Mouse (Mus musculus) forebrain, embryonic 12.5 days (tissue): Measurements from ENCODE around the gene Plxdc2. TPM values are rescaled to one million over a fixed set of nuclear protein-coding genes. Genes with fewer than 3 reads are reported as not detected.

Experiments
- ATAC-seq: fragments of 200-750 bp; cut with Nextera tagmentation; 2 replicates; pipeline ENCODE4 v1.8.0; 2017; ENCODE audit warnings: moderate TSS enrichment; ENCODE audit not compliant: low FRiP score
- H3K27ac ChIP-seq: fragments of 300-500 bp; sonication (generic); 2 replicates; pipeline ENCODE4 v1.5.1; 2016; ENCODE audit warnings: mild to moderate bottlenecking
- H3K27me3 ChIP-seq: fragments of 300-500 bp; sonication (generic); 2 replicates; pipeline ENCODE4 v1.6.1; 2016; ENCODE audit warnings: mild to moderate bottlenecking
- H3K36me3 ChIP-seq: fragments of 300-500 bp; sonication (generic); replicated peaks from 2 replicates; pipeline ENCODE4 v1.6.1; 2016; ENCODE audit warnings: mild to moderate bottlenecking
- H3K4me1 ChIP-seq: fragments of 300-500 bp; sonication (generic); 2 replicates; pipeline ENCODE4 v1.6.1; 2016
- H3K4me2 ChIP-seq: fragments of 300-500 bp; sonication (generic); 2 replicates; pipeline ENCODE4 v1.6.1; 2016; ENCODE audit warnings: mild to moderate bottlenecking, moderate library complexity
- H3K4me3 ChIP-seq: fragments of 300-500 bp; sonication (generic); replicated peaks from 2 replicates; pipeline ENCODE4 v1.5.1; 2016; ENCODE audit warnings: mild to moderate bottlenecking
- H3K9ac ChIP-seq: fragments of 300-500 bp; sonication (generic); 2 replicates; pipeline ENCODE4 v1.6.1; 2016; ENCODE audit warnings: mild to moderate bottlenecking
- H3K9me3 ChIP-seq: fragments of 300-500 bp; sonication (generic); 2 replicates; pipeline ENCODE4 v1.6.1; 2016
- whole genome bisulfite sequencing: fragments of 180-500 bp; shearing (Covaris S2); methylation state at CpG from one replicate; pipeline ENCODE4 v1.1.7; 2016; 5-methylcytosine and 5-hydroxymethylcytosine counted together
- polyA plus RNA-seq: library from polyadenylated mRNA; unstranded; fragments of >200 nt; fragmentation: Nextera tagmentation; extraction: Ambion mirVana; gene quantifications from 2 replicates; pipeline ENCODE4 v1.2.1, GENCODE M21; 2016

The Plxdc2 gene
- polyA plus RNA-seq, 1 experiment from 2014 or later: 14.3 TPM

DNA sequence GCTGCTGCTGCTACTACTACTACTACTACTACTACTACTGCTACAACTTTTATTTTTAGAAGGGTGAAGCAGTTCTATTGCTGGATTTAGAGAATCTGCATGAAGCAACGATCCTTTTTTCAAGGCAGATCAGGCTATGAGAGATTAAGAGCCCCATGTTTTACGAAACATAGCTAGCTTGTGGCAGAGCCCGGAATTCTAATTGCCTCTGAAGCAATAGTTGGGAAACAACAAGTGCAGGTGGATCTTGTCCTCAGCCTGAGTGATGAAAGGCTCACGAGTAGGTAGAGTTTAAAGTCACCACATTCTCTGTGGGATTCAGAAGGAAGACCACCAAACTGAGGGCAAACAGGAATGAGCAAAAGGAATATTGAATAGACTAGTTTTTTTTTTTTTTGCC is 91.8 kb downstream of the Plxdc2 start:
- H3K9me3 ChIP-seq: no peaks in the 10 kb centered on the region
- no peaks in the 10 kb centered on the region for H3K27me3 ChIP-seq
- WGBS: 82% methylated on average over 4 of the region's 4 CpGs
- H3K4me2 ChIP-seq: no peak overlapping the region
- no peaks in the 10 kb centered on the region for H3K36me3 ChIP-seq
- ATAC-seq: no peak
- H3K27ac ChIP-seq: no peak overlapping the region
- H3K4me3 ChIP-seq: no peak overlapping the region
- peaks cover 9% of the 10 kb centered on the region for H3K4me1 ChIP-seq
- no peak overlapping the region for H3K9ac ChIP-seq

DNA sequence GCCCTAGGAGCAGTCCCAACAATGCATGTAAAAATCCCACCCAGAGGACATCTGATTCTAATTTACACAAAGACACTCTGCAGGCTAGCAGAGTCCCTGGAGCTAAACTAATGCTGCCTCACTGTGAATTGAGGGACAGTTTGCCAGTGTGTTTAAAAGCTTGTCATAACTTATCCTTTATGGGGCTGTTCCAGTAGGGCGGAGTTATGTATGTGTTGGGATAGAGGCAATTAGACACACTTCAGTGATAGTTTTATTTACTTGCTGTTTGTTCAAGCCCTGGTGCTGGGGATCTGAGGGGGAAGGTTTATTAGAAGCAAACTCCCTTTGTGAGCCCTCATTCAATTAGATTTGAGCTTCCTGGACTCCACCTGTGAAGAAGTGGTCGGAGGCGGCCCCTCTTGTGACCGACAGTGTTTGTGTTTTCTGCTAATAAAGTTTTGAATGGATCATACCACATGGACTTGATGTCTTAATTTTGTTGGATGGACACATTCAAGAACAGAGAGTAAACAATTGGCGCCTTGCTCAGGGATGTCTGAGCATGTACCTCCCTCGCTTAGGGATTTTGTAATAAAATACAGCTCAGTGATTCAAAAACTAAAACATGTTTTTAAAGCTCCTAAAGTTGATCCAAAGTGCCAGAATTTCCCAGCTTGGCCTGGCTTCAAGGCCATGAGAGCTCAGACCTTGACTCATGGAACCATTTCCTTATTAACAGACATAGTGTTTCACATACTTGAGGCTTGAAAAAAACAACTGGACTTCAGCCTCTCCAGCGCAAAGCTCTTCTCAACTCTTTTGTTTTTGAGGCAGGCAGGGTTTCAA is 94.9 kb downstream of the Plxdc2 start:
- H3K27ac ChIP-seq: no peak overlapping the region
- H3K9ac ChIP-seq: no peak overlapping the region
- H3K36me3 ChIP-seq: no peaks in the 10 kb centered on the region
- H3K4me1 ChIP-seq: peaks cover 9% of the 10 kb centered on the region
- H3K9me3 ChIP-seq: no peaks in the 10 kb centered on the region
- 21% methylated on average over 7 of the region's 7 CpGs for WGBS
- no peaks in the 10 kb centered on the region for H3K27me3 ChIP-seq
- H3K4me2 ChIP-seq: no peak overlapping the region
- no peak overlapping the region for H3K4me3 ChIP-seq
- ATAC-seq: peak; percentile 65; the same call in 1 of the 2 replicates

DNA sequence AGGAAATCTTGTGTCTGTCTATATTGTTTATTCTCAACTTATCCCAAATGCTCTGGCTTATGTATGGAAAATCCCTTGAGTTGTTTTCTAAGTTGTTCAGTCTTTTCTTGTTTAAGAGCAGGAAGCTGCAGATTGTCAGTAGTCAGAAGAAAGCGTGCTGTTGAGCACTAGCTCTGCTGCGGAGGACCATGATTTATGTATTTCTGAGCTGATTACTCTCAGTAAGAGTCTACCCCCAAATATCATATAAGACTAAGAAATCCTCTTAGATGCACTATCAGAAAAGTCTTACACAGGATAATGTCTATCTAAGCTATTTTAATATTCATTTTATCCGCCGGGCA is 95.5 kb downstream of the Plxdc2 start:
- Histone ChIP-seq H3K27me3 (no peaks in the 10 kb centered on the region), H3K4me2 (no peak overlapping the region), H3K9ac (no peak overlapping the region), H3K27ac (no peak overlapping the region), H3K9me3 (no peaks in the 10 kb centered on the region), H3K4me3 (no peak overlapping the region), H3K36me3 (no peaks in the 10 kb centered on the region), H3K4me1 (peaks cover 9% of the 10 kb centered on the region)
- ATAC-seq: no peak
- WGBS: 89% methylated on average over 4 of the region's 4 CpGs

DNA sequence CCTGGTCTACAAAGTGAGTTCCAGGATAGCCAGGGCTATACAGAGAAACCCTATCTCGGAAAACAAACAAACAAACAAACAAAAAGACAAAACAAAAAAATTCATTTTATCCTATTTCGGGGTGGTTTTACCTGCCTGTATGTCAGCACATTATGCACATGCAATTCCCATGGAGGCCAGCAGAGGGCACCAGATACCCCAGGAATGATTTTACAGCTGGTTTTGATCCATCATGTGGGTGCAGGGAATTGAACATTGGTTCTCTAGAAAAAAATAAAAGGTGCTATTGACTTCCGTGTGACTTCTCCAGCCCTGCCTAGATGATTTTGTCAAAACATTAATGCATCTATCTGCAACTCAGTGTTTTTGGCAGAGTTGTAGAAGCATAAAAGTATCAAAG is 96.0 kb downstream of the Plxdc2 start:
- WGBS: 93% methylated on average over 3 of the region's 3 CpGs
- Histone ChIP-seq H3K4me1 (peaks cover 9% of the 10 kb centered on the region), H3K9ac (no peak overlapping the region), H3K4me3 (no peak overlapping the region), H3K27me3 (no peaks in the 10 kb centered on the region), H3K36me3 (no peaks in the 10 kb centered on the region), H3K4me2 (no peak overlapping the region), H3K9me3 (no peaks in the 10 kb centered on the region), H3K27ac (no peak overlapping the region)
- no peak for ATAC-seq

DNA sequence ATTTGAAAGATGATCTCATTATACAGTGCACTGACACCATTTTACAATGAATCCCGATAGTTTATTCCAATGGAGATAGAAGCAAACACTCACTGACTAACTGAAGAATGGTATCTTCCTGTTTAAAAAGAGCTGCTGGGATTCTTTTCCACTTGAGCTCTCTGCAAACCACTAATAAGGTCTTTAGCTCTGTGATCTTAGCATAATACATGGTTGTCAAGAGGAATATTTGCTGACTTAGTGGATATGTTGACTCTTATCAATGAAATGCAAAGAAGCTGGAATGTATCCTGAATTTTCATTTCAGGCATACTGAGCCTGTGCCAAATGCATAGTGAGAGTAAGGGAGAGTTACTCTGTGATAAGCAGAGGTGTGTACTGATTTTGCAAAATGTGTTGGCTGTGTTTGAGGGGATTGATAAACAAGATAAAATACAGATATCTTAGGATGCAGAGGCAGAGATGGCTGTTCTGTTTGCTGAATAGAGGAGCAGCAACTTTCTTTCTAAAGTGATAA is 100.2 kb downstream of the Plxdc2 start:
- Histone ChIP-seq H3K9ac (no peak overlapping the region), H3K4me1 (peaks cover 1% of the 10 kb centered on the region; the same call in 1 of the 2 replicates), H3K36me3 (no peaks in the 10 kb centered on the region), H3K27me3 (no peaks in the 10 kb centered on the region), H3K9me3 (no peaks in the 10 kb centered on the region), H3K4me2 (no peak overlapping the region), H3K27ac (no peak overlapping the region), H3K4me3 (no peak overlapping the region)
- 93% methylated on average over 1 of the region's 1 CpGs for WGBS
- ATAC-seq: no peak

DNA sequence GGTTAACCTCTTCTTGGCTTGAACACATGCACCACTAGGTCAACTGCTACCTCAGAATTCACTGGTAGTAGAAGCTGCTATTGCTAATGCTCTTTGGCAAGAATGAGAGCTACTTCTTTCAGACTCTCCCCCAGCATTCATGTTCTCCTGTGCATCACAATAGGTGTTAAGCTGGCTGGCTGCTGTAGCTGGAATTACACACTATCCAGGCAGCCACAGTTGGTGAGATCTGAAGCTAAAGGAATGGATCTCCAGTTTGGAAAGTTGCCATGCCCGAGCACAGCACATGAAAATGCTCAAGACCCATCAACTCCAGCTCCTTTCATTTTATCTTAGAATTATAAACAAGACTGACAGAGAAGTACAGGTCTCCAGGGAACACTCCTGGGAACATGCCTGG is 103.4 kb downstream of the Plxdc2 start:
- Histone ChIP-seq H3K27me3 (no peaks in the 10 kb centered on the region), H3K4me2 (no peak overlapping the region), H3K36me3 (no peaks in the 10 kb centered on the region), H3K4me1 (no peaks in the 10 kb centered on the region; the same call in 1 of the 2 replicates), H3K27ac (no peak overlapping the region), H3K9me3 (no peaks in the 10 kb centered on the region), H3K4me3 (no peak overlapping the region), H3K9ac (no peak overlapping the region)
- no peak for ATAC-seq
- 73% methylated on average over 1 of the region's 1 CpGs for WGBS

DNA sequence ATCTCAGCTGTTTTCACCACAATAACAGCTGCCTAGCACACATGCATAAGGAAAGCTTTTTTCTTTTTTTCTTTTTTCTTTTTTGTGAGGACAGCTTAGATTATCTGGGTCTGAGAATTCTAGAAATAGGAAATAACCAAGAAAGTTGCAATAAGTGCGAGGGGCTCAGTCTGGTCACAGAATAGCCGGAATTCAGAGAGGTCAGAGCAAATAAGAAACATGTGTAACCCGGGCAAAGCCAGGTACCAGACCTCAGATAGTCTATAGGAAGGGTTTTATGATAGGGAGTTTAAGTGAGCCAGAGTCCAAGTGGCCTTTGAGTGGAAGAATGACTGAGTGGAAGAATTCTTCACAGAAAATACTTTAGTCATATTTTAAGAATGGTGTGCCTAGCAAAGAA is 114.0 kb downstream of the Plxdc2 start:
- no peaks in the 10 kb centered on the region for H3K36me3 ChIP-seq
- H3K9ac ChIP-seq: no peak overlapping the region
- no peak overlapping the region for H3K4me2 ChIP-seq
- H3K4me3 ChIP-seq: no peak overlapping the region
- no peaks in the 10 kb centered on the region for H3K9me3 ChIP-seq
- no peaks in the 10 kb centered on the region for H3K4me1 ChIP-seq
- H3K27ac ChIP-seq: no peak overlapping the region
- H3K27me3 ChIP-seq: no peaks in the 10 kb centered on the region
- ATAC-seq: no peak
- 76% methylated on average over 3 of the region's 3 CpGs for WGBS

DNA sequence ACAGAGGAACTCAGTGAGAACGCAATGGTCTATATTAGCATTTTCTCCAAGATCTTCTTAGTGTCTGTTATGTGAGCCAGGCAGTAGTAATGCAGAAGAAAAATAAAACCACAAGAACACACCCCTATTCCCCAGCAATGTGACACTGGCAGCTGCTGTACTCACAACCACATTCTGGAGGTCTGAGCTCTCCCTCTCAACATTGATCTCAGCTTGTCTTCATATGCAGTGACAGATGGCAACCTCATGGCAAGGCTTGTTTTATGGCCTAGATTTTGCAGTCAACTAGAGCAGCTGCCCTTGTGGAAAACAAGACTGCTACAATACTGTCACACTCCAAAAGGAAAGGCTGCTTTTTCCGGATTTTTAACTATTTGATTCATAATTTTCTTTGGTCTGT is 127.8 kb downstream of the Plxdc2 start:
- Histone ChIP-seq H3K4me3 (no peak overlapping the region), H3K9me3 (no peaks in the 10 kb centered on the region), H3K36me3 (no peaks in the 10 kb centered on the region), H3K27me3 (no peaks in the 10 kb centered on the region), H3K9ac (no peak overlapping the region), H3K4me1 (no peaks in the 10 kb centered on the region), H3K27ac (no peak overlapping the region), H3K4me2 (no peak overlapping the region)
- WGBS: 86% methylated on average over 2 of the region's 2 CpGs
- ATAC-seq: no peak

DNA sequence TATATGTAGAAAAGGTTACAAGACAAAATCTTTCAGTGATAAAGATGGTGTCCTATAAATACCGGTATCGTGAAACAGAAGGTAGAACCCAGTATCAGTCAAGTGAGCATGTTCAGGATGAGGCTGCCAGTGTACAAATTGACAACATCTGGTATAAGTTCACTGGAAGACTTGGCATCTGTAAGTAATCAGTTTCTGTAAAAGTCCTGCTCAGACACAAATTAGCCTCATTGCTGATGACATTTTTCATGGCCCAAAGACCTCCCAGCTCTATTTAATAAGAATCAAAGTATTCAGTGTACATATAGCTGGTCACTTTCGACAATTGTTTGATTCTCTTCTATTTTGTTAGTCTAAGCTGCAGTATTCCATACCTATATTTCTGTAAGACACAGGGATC is 129.9 kb downstream of the Plxdc2 start:
- no peak overlapping the region for H3K4me3 ChIP-seq
- H3K9me3 ChIP-seq: no peaks in the 10 kb centered on the region
- H3K4me2 ChIP-seq: no peak overlapping the region
- H3K27me3 ChIP-seq: no peaks in the 10 kb centered on the region
- no peak overlapping the region for H3K9ac ChIP-seq
- ATAC-seq: no peak
- H3K4me1 ChIP-seq: no peaks in the 10 kb centered on the region
- 83% methylated on average over 3 of the region's 3 CpGs for WGBS
- H3K27ac ChIP-seq: no peak overlapping the region
- no peaks in the 10 kb centered on the region for H3K36me3 ChIP-seq

DNA sequence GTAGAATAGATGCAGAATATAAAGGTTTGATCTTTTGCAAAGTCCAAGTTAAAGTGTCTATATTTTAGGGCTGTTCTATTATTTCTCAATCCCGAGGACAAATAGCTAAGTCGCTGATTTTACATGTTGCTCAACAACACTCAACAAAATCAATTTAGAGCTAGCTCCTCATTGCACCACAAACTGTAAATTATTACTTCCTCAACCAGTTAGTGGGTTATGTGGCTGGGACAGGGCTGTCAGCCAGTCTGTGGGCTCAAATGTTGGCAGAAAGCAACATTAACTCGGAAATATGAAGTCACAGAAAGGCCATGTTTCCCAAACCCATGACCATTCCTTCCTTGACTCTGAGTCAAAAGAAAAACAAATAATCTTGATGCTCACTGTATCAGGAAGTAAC is 135.1 kb downstream of the Plxdc2 start:
- 83% methylated on average over 3 of the region's 3 CpGs for WGBS
- Histone ChIP-seq H3K27ac (no peak overlapping the region), H3K9me3 (no peaks in the 10 kb centered on the region), H3K4me2 (no peak overlapping the region), H3K4me3 (no peak overlapping the region), H3K36me3 (no peaks in the 10 kb centered on the region), H3K4me1 (no peaks in the 10 kb centered on the region), H3K27me3 (no peaks in the 10 kb centered on the region), H3K9ac (no peak overlapping the region)
- ATAC-seq: no peak

DNA sequence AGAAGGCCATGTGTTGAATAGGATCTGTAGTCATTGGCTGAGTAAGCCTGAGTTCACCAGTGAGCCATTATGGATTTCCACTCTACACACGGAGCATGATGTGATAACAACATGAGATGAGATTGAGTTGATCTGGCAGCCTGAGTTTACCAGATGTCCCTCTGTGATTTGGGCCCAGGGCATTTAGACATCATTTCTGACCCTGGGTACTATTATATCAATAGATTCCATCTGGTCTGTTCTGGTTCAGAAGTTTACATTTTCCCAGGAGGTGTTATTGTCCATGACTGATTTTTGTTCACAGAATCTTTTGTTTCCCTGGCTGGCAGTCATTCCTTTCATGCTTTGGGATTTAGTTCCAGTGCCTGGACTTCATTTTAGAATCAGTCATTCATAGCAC is 146.7 kb downstream of the Plxdc2 start:
- ATAC-seq: no peak
- H3K27ac ChIP-seq: no peak overlapping the region
- H3K27me3 ChIP-seq: no peaks in the 10 kb centered on the region
- no peaks in the 10 kb centered on the region for H3K4me1 ChIP-seq
- H3K36me3 ChIP-seq: no peaks in the 10 kb centered on the region
- no peaks in the 10 kb centered on the region for H3K9me3 ChIP-seq
- no peak overlapping the region for H3K9ac ChIP-seq
- WGBS: 68% methylated on average over 1 of the region's 1 CpGs
- no peak overlapping the region for H3K4me3 ChIP-seq
- H3K4me2 ChIP-seq: no peak overlapping the region

DNA sequence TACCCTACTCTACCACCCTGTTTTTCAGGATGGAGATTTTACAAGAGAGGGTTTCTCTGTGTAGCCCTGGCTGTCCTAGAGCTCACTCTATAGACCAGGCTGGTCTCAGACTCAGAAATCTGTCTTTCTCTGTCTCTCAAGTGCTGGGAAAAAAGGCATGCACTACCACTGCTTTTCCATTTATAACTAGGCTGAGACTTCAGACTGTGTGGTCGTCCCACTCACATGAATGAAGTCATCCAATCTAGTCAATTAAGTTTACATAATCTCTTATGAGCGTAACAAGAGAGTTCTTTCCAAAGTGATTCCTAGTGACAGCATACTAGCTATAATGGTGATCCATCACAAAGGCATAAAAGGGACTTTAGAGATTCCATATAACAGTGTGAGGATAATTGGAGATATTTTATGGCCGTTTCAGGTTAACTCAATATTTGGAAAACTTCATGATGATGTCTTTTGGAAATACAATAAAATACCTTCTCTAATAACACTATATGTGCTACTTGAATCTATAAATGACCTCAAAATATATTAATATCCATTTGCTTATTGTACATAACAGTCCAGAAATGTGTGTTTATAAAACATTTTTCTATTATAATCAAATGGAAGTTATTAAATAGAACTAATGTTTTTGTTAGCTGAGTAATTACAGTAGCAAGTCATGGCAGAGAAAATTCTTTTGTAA is 151.6 kb downstream of the Plxdc2 start:
- Histone ChIP-seq H3K36me3 (no peaks in the 10 kb centered on the region), H3K4me3 (no peak overlapping the region), H3K27ac (no peak overlapping the region), H3K9ac (no peak overlapping the region), H3K4me1 (no peaks in the 10 kb centered on the region), H3K9me3 (no peaks in the 10 kb centered on the region), H3K27me3 (no peaks in the 10 kb centered on the region), H3K4me2 (no peak overlapping the region)
- no peak for ATAC-seq
- 60% methylated on average over 3 of the region's 3 CpGs for WGBS

DNA sequence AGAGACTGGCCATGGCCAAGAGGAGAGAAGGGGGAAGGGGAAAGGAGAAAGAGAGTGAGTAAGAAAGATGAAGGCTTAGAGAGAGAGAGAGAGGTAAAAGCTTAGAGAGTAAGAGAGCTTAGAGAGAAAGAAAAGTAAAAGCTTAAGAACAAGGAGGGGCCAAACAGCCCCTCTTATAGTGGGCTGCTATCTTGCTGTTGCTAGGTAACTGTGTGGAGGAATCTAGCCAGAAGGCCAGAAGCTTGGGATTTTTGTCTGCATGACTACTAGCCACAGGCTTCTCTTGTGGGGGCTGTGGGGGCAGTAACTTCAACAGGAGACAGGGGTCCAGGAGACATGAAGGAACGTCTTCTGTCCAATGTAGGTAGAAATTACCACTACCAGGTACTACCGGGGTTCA is 162.0 kb downstream of the Plxdc2 start:
- no peak overlapping the region for H3K4me2 ChIP-seq
- no peaks in the 10 kb centered on the region for H3K4me1 ChIP-seq
- no peaks in the 10 kb centered on the region for H3K9me3 ChIP-seq
- ATAC-seq: no peak
- H3K27ac ChIP-seq: no peak overlapping the region
- no peak overlapping the region for H3K9ac ChIP-seq
- 53% methylated on average over 2 of the region's 2 CpGs for WGBS
- H3K4me3 ChIP-seq: no peak overlapping the region
- no peaks in the 10 kb centered on the region for H3K27me3 ChIP-seq
- H3K36me3 ChIP-seq: no peaks in the 10 kb centered on the region
